Mouse (Mus musculus) midbrain, embryonic 16.5 days (tissue): ENCODE results near the gene Cdca4. TPM values are rescaled to one million over a fixed set of nuclear protein-coding genes. Genes with fewer than 3 reads are reported as not detected.

Source experiments
- ATAC-seq: fragments of 200-750 bp; cut with Nextera tagmentation; 2 replicates; pipeline ENCODE4 v1.8.0; 2017; ENCODE audit warnings: moderate TSS enrichment
- H3K27ac ChIP-seq: fragments of 300-500 bp; sonication (generic); 2 replicates; pipeline ENCODE4 v1.5.1; 2014; ENCODE audit warnings: mild to moderate bottlenecking, low read length, mixed read lengths
- H3K27me3 ChIP-seq: fragments of 300-500 bp; sonication (generic); 2 replicates; pipeline ENCODE4 v1.6.1; 2014; ENCODE audit warnings: low read depth, low read length, mixed read lengths; ENCODE audit not compliant: control insufficient read depth, insufficient read depth
- H3K36me3 ChIP-seq: fragments of 300-500 bp; sonication (generic); 2 replicates; pipeline ENCODE4 v1.6.1; 2014; ENCODE audit warnings: mild to moderate bottlenecking, low read length, moderate library complexity, mixed read lengths; ENCODE audit not compliant: control insufficient read depth, insufficient read depth
- H3K4me1 ChIP-seq: fragments of 300-500 bp; sonication (generic); 2 replicates; pipeline ENCODE4 v1.6.1; 2014; ENCODE audit warnings: mild to moderate bottlenecking, low read length, mixed read lengths; ENCODE audit not compliant: control insufficient read depth, insufficient read depth
- H3K4me2 ChIP-seq: fragments of 300-500 bp; sonication (generic); 2 replicates; pipeline ENCODE4 v1.6.1; 2014; ENCODE audit warnings: mild to moderate bottlenecking, low read length, mixed read lengths
- H3K4me3 ChIP-seq: fragments of 300-500 bp; sonication (generic); 2 replicates; pipeline ENCODE4 v1.5.1; 2014; ENCODE audit warnings: low read depth, mild to moderate bottlenecking, low read length, moderate library complexity, mixed read lengths
- H3K9ac ChIP-seq: fragments of 300-500 bp; sonication (generic); 2 replicates; pipeline ENCODE4 v1.6.1; 2014; ENCODE audit warnings: low read depth, low read length, mixed read lengths
- H3K9me3 ChIP-seq: fragments of 300-500 bp; sonication (generic); replicated peaks from 2 replicates; pipeline ENCODE4 v1.6.1; 2014; ENCODE audit warnings: mild to moderate bottlenecking, low read length, mixed read lengths; ENCODE audit not compliant: control insufficient read depth, poor library complexity, severe bottlenecking
- WGBS: fragments of 180-500 bp; shearing (Covaris S2); extraction: QIAGEN DNeasy Blood & Tissue Kit; methylation state at CpG from one replicate; pipeline ENCODE4 v1.1.7; 2014; 5-methylcytosine and 5-hydroxymethylcytosine counted together
- polyA plus RNA-seq: library from polyadenylated mRNA; unstranded; fragments of >200 nt; fragmentation: Nextera tagmentation; extraction: Ambion mirVana; gene quantifications from 2 replicates; pipeline ENCODE4 v1.2.1, GENCODE M21; 2015

Gene Cdca4
- polyA plus RNA-seq, 1 experiment from 2014 or later, result 32.6 TPM

DNA sequence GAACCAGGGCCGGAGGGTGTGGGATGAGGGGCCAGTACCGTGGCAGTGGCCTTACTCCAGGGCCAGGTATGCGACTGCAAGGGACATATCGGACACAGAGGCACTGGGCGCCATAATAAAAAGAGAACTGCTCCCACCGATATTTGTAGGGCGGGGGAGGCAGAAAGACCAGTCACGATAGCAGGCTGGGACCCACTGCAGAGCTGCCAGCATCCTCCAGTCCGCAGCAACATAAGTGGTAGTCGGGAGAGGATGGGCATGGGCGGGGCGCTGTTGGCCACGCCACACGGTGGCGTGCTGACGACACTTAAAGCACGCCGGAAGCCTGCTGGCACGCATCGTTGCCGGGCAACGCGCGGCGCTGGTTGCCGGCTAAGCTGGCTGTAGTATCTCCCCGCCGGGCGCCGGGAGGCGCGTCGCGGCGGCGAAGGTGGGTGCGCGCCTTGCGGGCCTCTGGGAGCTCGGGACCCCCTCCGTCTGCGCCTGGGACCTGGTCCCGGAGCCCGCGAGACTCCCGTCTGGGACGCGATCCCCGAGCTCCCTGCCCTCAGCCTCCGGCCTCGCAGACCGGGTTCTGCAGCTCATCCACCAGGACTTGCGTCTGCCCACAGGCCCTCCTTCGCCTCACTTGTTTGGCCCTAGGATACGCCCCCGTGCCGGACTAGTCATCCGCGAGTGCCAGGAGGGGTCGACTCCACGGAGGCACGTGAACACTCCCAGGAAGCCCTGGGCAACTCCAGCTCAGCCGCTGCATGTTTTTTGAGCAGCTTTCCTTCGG, 20.4 kb downstream of the Cdca4 start, which contains the start of gene Clba1:
Clba1 (plus strand) TSS at position 351 of the 778 bp plus-strand sequence.
- H3K9me3 ChIP-seq, result no peaks in the 10 kb centered on the region
- no peaks in the 10 kb centered on the region; the same call in 1 of the 2 replicates for H3K27me3 ChIP-seq
- peak within 1 kb of the TSS; percentile 84 for H3K4me2 ChIP-seq
- peak within 1 kb of the TSS; percentile 72 for H3K9ac ChIP-seq
- H3K36me3 ChIP-seq, result no peaks in the 10 kb centered on the region; the same call in 1 of the 2 replicates
- under 1% methylated on average over 64 of the region's 64 CpGs for WGBS
- H3K4me1 ChIP-seq, result peaks cover 14% of the 10 kb centered on the region
- peak; percentile 96 for ATAC-seq
- peak within 1 kb of the TSS; percentile 76 for H3K4me3 ChIP-seq
- peak within 1 kb of the TSS; percentile 83 for H3K27ac ChIP-seq

DNA sequence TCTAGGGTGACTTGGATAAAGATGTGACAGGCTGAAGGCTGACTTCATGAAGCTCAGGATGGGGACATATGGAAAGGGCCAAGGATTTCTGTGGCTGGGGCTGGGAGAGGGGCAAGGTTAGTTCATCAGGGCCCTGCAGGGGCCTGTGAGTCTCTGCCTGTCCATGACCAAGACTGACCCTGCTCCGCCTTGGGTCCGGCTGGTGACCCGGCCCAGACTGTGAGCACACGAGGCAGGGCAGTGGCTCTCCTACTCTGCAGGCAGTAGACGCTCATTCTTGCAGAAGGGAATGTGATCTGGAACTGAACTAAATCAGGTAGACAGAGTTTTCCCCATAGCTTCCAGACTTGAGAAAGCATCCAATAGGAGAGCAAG, 21.0 kb downstream of the Cdca4 start:
- peak; percentile 44; the same call in 1 of the 2 replicates for ATAC-seq
- WGBS, result 60% methylated on average over 5 of the region's 5 CpGs
- peak overlapping the region; percentile 84 for H3K4me2 ChIP-seq

DNA sequence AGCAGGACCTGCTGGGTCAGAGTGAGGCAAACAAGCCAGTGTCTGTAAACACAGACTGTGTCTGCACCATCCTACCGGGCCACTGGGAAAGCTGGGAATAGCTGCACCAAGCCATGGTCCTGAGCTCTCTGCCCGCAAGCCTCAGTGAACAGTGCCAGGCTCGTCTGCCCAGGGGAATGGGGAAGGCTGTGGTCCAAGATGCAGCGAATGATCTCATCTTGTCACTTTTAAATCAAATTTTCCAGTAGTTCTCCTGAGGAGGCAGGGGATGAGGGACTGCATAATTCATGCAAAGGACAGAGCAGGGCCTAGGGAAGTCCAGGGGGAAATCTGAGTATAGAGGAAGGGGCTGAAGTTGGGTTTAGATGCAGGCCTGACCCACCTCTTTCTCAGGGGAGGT, 21.4 kb downstream of the Cdca4 start:
- Histone ChIP-seq H3K27ac (no peak overlapping the region), H3K27me3 (no peaks in the 10 kb centered on the region; the same call in 1 of the 2 replicates), H3K4me3 (no peak overlapping the region), H3K4me2 (no peak overlapping the region; the same call in 1 of the 2 replicates), H3K9ac (peak overlapping the region; percentile 72), H3K36me3 (no peaks in the 10 kb centered on the region), H3K4me1 (peaks cover 14% of the 10 kb centered on the region), H3K9me3 (no peaks in the 10 kb centered on the region)
- 84% methylated on average over 4 of the region's 4 CpGs for WGBS
- no peak for ATAC-seq

More for the DNA sequence above, 21.0 kb downstream of the Cdca4 start:
- Histone ChIP-seq H3K36me3 (no peaks in the 10 kb centered on the region), H3K27ac (peak overlapping the region; percentile 83), H3K9me3 (no peaks in the 10 kb centered on the region), H3K4me1 (peaks cover 14% of the 10 kb centered on the region), H3K4me3 (peak overlapping the region; percentile 76), H3K27me3 (no peaks in the 10 kb centered on the region; the same call in 1 of the 2 replicates), H3K9ac (peak overlapping the region; percentile 72)

DNA sequence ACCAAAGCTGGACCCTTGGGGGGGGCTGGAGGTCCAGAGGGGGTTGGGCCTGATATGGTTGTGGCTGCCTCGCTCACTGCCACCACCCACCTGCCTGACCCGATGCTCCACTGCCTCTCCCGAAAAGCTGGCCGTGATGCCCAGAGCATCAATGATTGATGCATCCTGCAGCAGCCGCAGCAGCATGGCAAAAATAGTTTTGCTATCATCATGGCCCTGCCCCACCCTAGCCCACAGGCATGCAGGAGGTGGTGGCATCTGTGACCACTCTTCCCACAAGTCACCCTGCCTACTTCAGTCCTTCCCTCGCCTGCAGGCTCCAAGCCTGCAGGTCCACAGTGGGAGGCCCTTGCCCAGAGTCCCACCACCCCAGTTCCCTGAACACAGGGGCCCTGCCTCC, 23.2 kb downstream of the Cdca4 start:
- H3K36me3 ChIP-seq, result no peaks in the 10 kb centered on the region
- peaks cover 14% of the 10 kb centered on the region for H3K4me1 ChIP-seq
- no peak for ATAC-seq
- H3K27ac ChIP-seq, result no peak overlapping the region
- 80% methylated on average over 6 of the region's 6 CpGs for WGBS
- no peak overlapping the region for H3K4me2 ChIP-seq
- H3K9me3 ChIP-seq, result no peaks in the 10 kb centered on the region
- H3K27me3 ChIP-seq, result peaks cover 7% of the 10 kb centered on the region
- no peak overlapping the region for H3K4me3 ChIP-seq
- H3K9ac ChIP-seq, result no peak overlapping the region

DNA sequence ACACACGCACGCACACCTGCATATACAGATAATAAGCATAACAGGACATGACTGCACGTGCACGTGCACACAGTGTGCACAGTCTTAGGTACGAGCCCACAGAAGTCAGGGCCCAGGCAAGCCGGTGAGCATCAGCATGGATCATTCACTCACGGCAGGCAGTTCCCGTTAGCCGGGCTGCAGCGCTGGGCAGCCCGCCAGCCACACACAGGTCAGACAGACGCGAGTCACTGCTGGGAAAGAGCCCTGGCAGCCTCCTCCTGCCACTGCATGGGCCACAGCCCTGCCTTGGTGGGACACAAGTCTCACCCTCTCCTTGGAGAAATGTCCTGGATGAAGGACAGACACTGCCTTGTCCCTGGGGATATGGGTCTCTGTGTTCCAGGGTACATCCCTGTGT, 25.2 kb downstream of the Cdca4 start:
- H3K9ac ChIP-seq, result 0 out of 2 replicates have a peak overlapping the region, but pooled peaks have one; percentile 10
- ATAC-seq, result no peak
- no peak overlapping the region for H3K4me2 ChIP-seq
- H3K4me3 ChIP-seq, result no peak overlapping the region
- no peaks in the 10 kb centered on the region for H3K36me3 ChIP-seq
- H3K27ac ChIP-seq, result no peak overlapping the region
- 52% methylated on average over 13 of the region's 13 CpGs for WGBS
- H3K9me3 ChIP-seq, result no peaks in the 10 kb centered on the region
- peaks cover 6% of the 10 kb centered on the region for H3K4me1 ChIP-seq
- peaks cover 17% of the 10 kb centered on the region for H3K27me3 ChIP-seq

DNA sequence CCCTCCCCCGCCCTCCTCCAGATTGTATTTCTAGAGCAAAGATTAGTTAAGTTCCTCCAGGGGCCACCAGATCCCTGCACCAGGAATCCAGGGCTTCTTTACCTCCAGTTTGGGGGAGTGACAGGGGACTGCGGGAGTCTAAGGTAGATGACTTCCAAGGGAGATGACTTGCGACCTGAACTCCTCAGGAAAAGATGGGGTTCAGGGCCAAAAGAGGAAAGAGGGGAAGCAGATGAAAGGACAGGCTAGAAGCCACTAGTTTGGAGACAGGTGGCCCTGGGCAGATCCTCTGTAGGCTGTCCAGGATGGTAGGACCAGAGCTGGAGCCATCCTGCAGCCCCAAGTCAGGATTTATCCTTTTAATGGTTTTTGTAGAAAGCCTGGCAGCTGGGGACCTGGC, 26.3 kb downstream of the Cdca4 start:
- H3K4me3 ChIP-seq, result peak overlapping the region; percentile 73; the same call in 1 of the 2 replicates
- ATAC-seq, result no peak

DNA sequence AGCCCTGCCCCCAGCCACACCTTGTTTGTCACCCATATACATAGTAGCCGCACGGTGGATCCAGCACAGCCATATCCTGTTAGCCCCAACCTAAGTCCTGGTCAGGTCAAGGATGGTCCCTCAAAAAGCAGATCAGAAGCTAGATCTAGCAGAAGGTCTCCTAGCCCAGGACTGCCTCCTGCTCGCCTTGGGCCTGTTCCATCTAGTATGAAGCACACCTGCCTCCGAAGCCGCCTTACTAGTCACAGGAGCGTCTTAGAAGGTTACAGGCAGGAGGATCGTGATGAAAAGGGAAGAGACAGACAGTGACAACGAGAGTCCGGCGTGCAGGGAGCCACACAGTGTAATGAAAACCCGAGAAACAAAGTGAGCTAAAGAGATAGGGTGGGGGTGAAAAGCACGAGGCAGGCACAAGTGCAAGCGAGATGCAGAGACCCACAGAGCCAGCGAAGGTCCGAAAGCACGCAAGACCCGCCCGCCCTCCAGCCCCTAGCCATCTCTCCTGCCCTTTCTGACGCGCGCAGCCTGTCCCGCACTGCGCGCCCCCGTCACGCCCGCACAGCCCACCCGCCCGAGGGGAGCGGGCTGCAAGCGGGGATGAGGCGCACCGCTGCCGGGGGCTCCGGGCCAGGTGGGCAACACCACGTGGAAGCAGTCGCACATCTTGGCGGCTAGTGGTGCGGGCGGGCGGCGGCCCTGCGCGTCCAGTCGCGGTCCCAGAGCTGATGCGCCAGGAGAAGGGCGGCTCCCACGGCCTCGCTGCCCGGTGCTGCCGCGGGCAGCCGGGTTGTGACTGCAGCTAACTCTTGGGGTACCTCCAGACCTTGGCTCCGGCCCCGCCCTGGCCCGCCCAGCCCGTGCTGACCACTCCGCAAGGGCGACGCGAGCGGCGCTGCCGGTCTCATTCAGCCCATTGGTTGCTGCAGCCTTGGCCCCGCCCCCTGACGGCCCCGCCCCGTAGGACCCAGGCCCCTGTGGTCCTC, 27.1 kb downstream of the Cdca4 start, which contains the start of gene Ahnak2:
Ahnak2 (minus strand) TSS at position 794 of the 983 bp plus-strand sequence.
- peak within 1 kb of the TSS; percentile 79 for H3K9ac ChIP-seq
- no peaks in the 10 kb centered on the region for H3K9me3 ChIP-seq
- WGBS, result 5% methylated on average over 50 of the region's 69 CpGs
- peak within 1 kb of the TSS; percentile 100 for H3K4me2 ChIP-seq
- H3K27ac ChIP-seq, result no peak within 1 kb of the TSS
- H3K4me3 ChIP-seq, result peak within 1 kb of the TSS; percentile 73
- H3K4me1 ChIP-seq, result no peaks in the 10 kb centered on the region; the same call in 1 of the 2 replicates
- ATAC-seq, result peak; percentile 49
- H3K36me3 ChIP-seq, result no peaks in the 10 kb centered on the region
- H3K27me3 ChIP-seq, result peaks cover 17% of the 10 kb centered on the region

More for the DNA sequence above, 26.3 kb downstream of the Cdca4 start:
- Histone ChIP-seq H3K4me2 (peak overlapping the region; percentile 100; the same call in 1 of the 2 replicates), H3K27ac (no peak overlapping the region), H3K9me3 (no peaks in the 10 kb centered on the region), H3K36me3 (no peaks in the 10 kb centered on the region), H3K9ac (no peak overlapping the region), H3K27me3 (peaks cover 17% of the 10 kb centered on the region), H3K4me1 (no peaks in the 10 kb centered on the region; the same call in 1 of the 2 replicates)
- 23% methylated on average over 3 of the region's 3 CpGs for WGBS

DNA sequence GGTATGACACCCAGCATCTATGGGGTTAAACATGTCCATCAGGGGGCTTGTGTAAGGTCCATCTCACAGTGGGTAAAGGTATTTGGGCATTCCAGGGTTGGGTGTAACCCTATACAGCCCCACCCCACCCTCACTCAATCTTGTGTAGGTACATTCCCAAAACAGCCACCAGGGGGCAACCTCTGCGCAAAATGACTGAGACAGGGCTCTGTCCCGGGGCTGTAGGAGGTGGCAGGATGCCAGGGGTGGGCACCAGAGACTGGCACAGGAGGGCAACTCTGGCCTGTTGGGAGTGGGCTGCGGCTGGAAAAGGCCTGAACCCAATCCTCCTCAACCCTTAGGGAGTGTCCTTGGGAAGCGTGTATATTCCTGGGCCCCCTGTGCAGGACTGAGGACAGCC, 28.7 kb downstream of the Cdca4 start:
- Histone ChIP-seq H3K36me3 (no peaks in the 10 kb centered on the region), H3K27ac (no peak overlapping the region), H3K4me3 (no peak overlapping the region), H3K4me2 (no peak overlapping the region), H3K9me3 (no peaks in the 10 kb centered on the region), H3K4me1 (no peaks in the 10 kb centered on the region; the same call in none of the 2 replicates), H3K27me3 (peaks cover 17% of the 10 kb centered on the region), H3K9ac (no peak overlapping the region)
- 0 out of 2 replicates have a peak, but pooled peaks have one; percentile 4 for ATAC-seq
- 11% methylated on average over 4 of the region's 4 CpGs for WGBS
